Mouse (Mus musculus) erythroblast, embryonic 14.5 days (primary cell): ENCODE data around the gene Gnb3.

Experiments
- GATA1 ChIP-seq: IDR thresholded peaks from 2 replicates; pipeline ENCODE4 v1.6.1; 2012; ENCODE audit warnings: low read length, inconsistent platforms, mixed read lengths
- TAL1 ChIP-seq: IDR thresholded peaks from 3 replicates; pipeline ENCODE4 v1.6.1; 2012; ENCODE audit warnings: low read length, inconsistent platforms, mixed read lengths

GRCm38 (mm10) chr6:124786756-124787420, 53.2 kb downstream of the Gnb3 start:
- no peak for TF ChIP-seq GATA1
- TF ChIP-seq TAL1, result no peak
